ENCODE assay signal across 19 mouse cellular contexts in genomic region chr1:157445398-157445910, GRCm38 (mm10). TPM values are rescaled to one million over a fixed set of nuclear protein-coding genes. Genes with fewer than 3 reads are reported as not detected.
DNase-seq lines count a peak whose midpoint lies in the region; ATAC-seq and TF ChIP-seq lines count a peak whose summit lies in the region.
"Had no signal": no experiment of that assay in that cellular context is flagged by ENCODE, and none has a peak within 500 bp of the region (broad histone marks: within the 10 kb centered on the region; RNA-seq: fewer than 3 reads in every experiment).

No protein-coding gene starts in this region.

- H3K4me1 ChIP-seq in hindbrain, embryonic 10.5 days (replicated peaks), result peaks cover 86% of the 10 kb centered on the region
- H3K4me1 ChIP-seq in hindbrain, embryonic 16.5 days (ENCODE audit: control insufficient read depth, insufficient read depth, low read depth, low read length), result peaks cover 19% of the 10 kb centered on the region
- H3K4me1 ChIP-seq in lung, adult 2 months (ENCODE audit: control insufficient read depth, insufficient read depth, low read length), result peaks cover 25% of the 10 kb centered on the region
- peaks cover 45% of the 10 kb centered on the region for H3K4me1 ChIP-seq in forebrain, embryonic 14.5 days (ENCODE audit: control insufficient read depth, insufficient read depth, low read length)

- WGBS in hindbrain, embryonic 10.5 days, result 92% methylated on average over 6 of the region's 6 CpGs
- WGBS in hindbrain, embryonic 16.5 days, result 95% methylated on average over 6 of the region's 6 CpGs
- WGBS in lung, adult 2 months, result 80% methylated on average over 6 of the region's 6 CpGs
- WGBS in forebrain, embryonic 14.5 days, result 94% methylated on average over 6 of the region's 6 CpGs

- peaks cover 43% of the 10 kb centered on the region for H3K27me3 ChIP-seq in hindbrain, embryonic 10.5 days (ENCODE audit: insufficient read depth, poor library complexity, severe bottlenecking)
- no peaks in the 10 kb centered on the region for H3K27me3 ChIP-seq in hindbrain, embryonic 16.5 days (replicated peaks; ENCODE audit: control insufficient read depth, insufficient read depth, low read length)
- 0 out of 2 replicates have a peak, but pooled peaks cover 3% of the 10 kb centered on the region for H3K27me3 ChIP-seq in forebrain, embryonic 14.5 days (replicated peaks; ENCODE audit: control insufficient read depth, insufficient read depth, low read length)
- H3K27me3 ChIP-seq: heart, embryonic 12.5 days; liver, embryonic 13.5 days had no signal

- no peak for ATAC-seq in hindbrain, embryonic 16.5 days
- peak; percentile 36 for ATAC-seq in common myeloid progenitor, adult 5-6 weeks (replicated peaks; ENCODE audit: low read depth, poor library complexity, severe bottlenecking)
- no peak for ATAC-seq in forebrain, embryonic 14.5 days
- ATAC-seq: intestine, postnatal 0 days had no signal

- TF ChIP-seq CTCF in lung, adult 2 months (IDR thresholded peaks at IDR 0.05; ENCODE audit: insufficient read depth, low read length), result no peak

- H3K9ac ChIP-seq in hindbrain, embryonic 16.5 days (ENCODE audit: low read depth, low read length), result no peak overlapping the region
- H3K9ac ChIP-seq in forebrain, embryonic 14.5 days (ENCODE audit: low read length), result no peak overlapping the region
- H3K9ac ChIP-seq: heart, embryonic 12.5 days; liver, embryonic 13.5 days had no signal

- DNase-seq in hindbrain, embryonic 10.5 days (ENCODE audit: low spot score), result no peak
- DNase-seq in lung, postnatal 36 days, result peak; percentile 30
- DNase-seq in lung, adult 2 months, result no peak
- no peak for DNase-seq in cerebellum, adult 18-20 months
- DNase-seq in forebrain, embryonic 14.5 days (ENCODE audit: low spot score), result no peak
- DNase-seq: adrenal gland, adult 8-10 months; cerebellum, adult 2 months; cerebellum, postnatal 36 days; gastrocnemius, postnatal 36 days; heart, postnatal 4 days; liver, embryonic 13.5 days; retina, postnatal 1 day had no signal

- TF ChIP-seq POLR2A in lung, adult 2 months (IDR thresholded peaks at IDR 0.05; ENCODE audit: borderline replicate concordance, extremely low read depth, low read depth, low read length), result no peak

- H3K27ac ChIP-seq in hindbrain, embryonic 10.5 days, result 0 out of 2 replicates have a peak overlapping the region, but pooled peaks have one; percentile 16
- H3K27ac ChIP-seq in hindbrain, embryonic 16.5 days (ENCODE audit: low read depth, low read length), result no peak overlapping the region
- no peak overlapping the region for H3K27ac ChIP-seq in forebrain, embryonic 14.5 days (ENCODE audit: low read depth, low read length)
- H3K27ac ChIP-seq: embryonic facial prominence, embryonic 10.5 days; hindbrain, postnatal 0 days; liver, embryonic 13.5 days; stomach, postnatal 0 days had no signal

- H3K9me3 ChIP-seq in hindbrain, embryonic 10.5 days, result no peaks in the 10 kb centered on the region
- no peaks in the 10 kb centered on the region for H3K9me3 ChIP-seq in hindbrain, embryonic 16.5 days (ENCODE audit: control insufficient read depth, low read length)
- no peaks in the 10 kb centered on the region for H3K9me3 ChIP-seq in forebrain, embryonic 14.5 days (replicated peaks; ENCODE audit: control insufficient read depth, low read length)
- H3K9me3 ChIP-seq: embryonic facial prominence, embryonic 10.5 days; heart, embryonic 12.5 days; liver, embryonic 13.5 days had no signal

- no peak overlapping the region for H3K4me2 ChIP-seq in hindbrain, embryonic 16.5 days (ENCODE audit: low read length)
- H3K4me2 ChIP-seq in forebrain, embryonic 14.5 days (ENCODE audit: low read length), result no peak overlapping the region
- H3K4me2 ChIP-seq: heart, embryonic 12.5 days; liver, embryonic 13.5 days had no signal

- H3K36me3 ChIP-seq in hindbrain, embryonic 10.5 days, result no peaks in the 10 kb centered on the region
- H3K36me3 ChIP-seq in hindbrain, embryonic 16.5 days (ENCODE audit: control insufficient read depth, insufficient read depth, low read length), result no peaks in the 10 kb centered on the region
- no peaks in the 10 kb centered on the region for H3K36me3 ChIP-seq in forebrain, embryonic 14.5 days (ENCODE audit: control insufficient read depth, insufficient read depth, low read length)
- H3K36me3 ChIP-seq: embryonic facial prominence, embryonic 10.5 days; heart, embryonic 12.5 days; liver, embryonic 13.5 days had no signal

- H3K4me3 ChIP-seq in hindbrain, embryonic 10.5 days, result no peak overlapping the region
- H3K4me3 ChIP-seq in hindbrain, embryonic 16.5 days (ENCODE audit: low read length), result no peak overlapping the region
- no peak overlapping the region for H3K4me3 ChIP-seq in lung, adult 2 months (replicated peaks; ENCODE audit: extremely low read depth, low read depth, low read length)
- no peak overlapping the region for H3K4me3 ChIP-seq in forebrain, embryonic 14.5 days (ENCODE audit: low read depth, low read length)
- H3K4me3 ChIP-seq: embryonic facial prominence, embryonic 10.5 days; heart, embryonic 12.5 days; liver, embryonic 13.5 days had no signal

RNA-seq across cellular contexts. Expression of gene Cryzl2, which starts 12.9 kb away (rescaled TPM):
- 7.9 and 8.3 TPM in 2 replicates for polyA plus RNA-seq in hindbrain, embryonic 10.5 days (2016; fragmentation: Nextera tagmentation; extraction: Ambion mirVana)
- 8.3 and 9.7 TPM in 2 replicates for polyA plus RNA-seq in hindbrain, embryonic 16.5 days (2015; fragmentation: Nextera tagmentation; extraction: Ambion mirVana)
- polyA plus RNA-seq in lung, adult 2 months (2012; rRNA removed), result 13.3 and 15.0 TPM in 2 replicates
- total RNA-seq in common myeloid progenitor, adult 5-6 weeks (2017), result 17.1 and 28.8 TPM in 2 replicates
- polyA plus RNA-seq in forebrain, embryonic 14.5 days (2014; fragmentation: Nextera tagmentation; extraction: Ambion mirVana), result 7.1 and 8.1 TPM in 2 replicates

RNA-seq across cellular contexts. Expression of gene Rasal2, which starts 33.1 kb away (rescaled TPM):
- polyA plus RNA-seq in hindbrain, embryonic 10.5 days (2016; fragmentation: Nextera tagmentation; extraction: Ambion mirVana), result 11.2 and 18.5 TPM in 2 replicates
- 35.4 and 37.1 TPM in 2 replicates for polyA plus RNA-seq in hindbrain, embryonic 16.5 days (2015; fragmentation: Nextera tagmentation; extraction: Ambion mirVana)
- 7.6 and 10.4 TPM in 2 replicates for polyA plus RNA-seq in lung, adult 2 months (2012; rRNA removed)
- total RNA-seq in common myeloid progenitor, adult 5-6 weeks (2017), result 2.4 TPM in 2 replicates
- polyA plus RNA-seq in forebrain, embryonic 14.5 days (2014; fragmentation: Nextera tagmentation; extraction: Ambion mirVana), result 30.7 and 32.5 TPM in 2 replicates
